Mouse (Mus musculus) embryo, embryonic 11 days (tissue): ENCODE results near the gene Erfe.
A peak's percentile ranks its signal among the peaks of the same experiment; 100 is the strongest.

ENCODE experiments used
- DNase-seq: peaks from one replicate; pipeline ENCODE4 v3.0.0-alpha.2; 2015

The Erfe gene

GRCm38 (mm10) chr1:91366215-91367108, at the start of gene Erfe:
Erfe (plus strand) TSS chr1:91366430.
- peak; percentile 83 for DNase-seq

DNA sequence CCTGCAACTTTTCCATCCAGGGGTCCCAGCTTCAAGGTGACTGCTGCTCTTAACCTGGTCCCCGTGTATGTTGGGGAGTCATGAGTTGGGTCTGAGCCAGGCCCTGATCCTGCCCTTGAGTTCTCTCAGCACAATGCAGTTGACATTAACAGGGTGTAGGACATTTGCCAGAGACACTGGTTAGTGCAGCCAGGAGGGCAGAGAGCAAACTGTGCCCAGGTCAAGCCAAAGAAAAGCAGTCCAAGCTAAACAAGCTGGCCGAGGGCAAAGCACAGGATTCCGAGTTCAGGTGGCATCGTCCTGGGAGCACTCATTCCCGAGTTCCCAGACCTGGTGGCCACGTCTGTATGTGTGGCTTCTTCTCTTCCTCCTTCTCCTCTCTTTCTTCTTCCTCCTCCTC, 48.6 kb upstream of the Erfe start:
- DNase-seq: no peak

DNA sequence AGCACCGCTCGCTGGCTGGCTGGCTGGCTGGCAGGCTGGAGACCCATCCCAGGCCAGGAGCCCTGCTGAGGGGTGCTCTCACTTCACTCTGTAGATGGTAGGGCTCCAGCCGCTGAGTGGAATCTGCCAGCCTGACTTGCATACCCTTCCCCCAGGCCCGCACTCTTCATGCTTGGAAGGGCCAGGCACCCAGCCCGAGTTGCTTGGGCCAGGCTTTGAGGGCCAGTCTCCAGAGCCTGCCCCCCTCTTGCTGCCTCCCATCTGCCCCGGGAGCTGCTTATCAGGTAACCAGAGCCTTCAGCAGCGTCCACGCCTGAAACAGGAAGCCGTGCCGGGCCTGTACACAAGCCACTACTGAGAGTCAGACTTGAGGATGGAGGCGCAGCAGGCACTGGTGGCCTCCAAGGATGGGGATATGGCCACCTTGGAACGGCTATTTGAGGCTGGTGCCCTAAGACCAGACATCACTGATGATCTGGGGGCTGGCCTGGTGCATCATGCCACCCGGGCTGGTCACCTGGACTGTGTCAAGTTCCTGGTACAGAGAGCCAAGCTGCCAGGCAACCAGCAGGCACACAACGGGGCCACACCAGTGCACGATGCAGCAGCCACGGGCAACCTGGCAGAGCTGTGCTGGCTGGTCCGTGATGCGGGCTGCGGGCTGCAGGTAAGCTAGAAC, 44.3 kb upstream of the Erfe start, which contains the start of gene Espnl:
Espnl (plus strand) TSS at position 316 of the 679 bp plus-strand sequence.
- DNase-seq: no peak

DNA sequence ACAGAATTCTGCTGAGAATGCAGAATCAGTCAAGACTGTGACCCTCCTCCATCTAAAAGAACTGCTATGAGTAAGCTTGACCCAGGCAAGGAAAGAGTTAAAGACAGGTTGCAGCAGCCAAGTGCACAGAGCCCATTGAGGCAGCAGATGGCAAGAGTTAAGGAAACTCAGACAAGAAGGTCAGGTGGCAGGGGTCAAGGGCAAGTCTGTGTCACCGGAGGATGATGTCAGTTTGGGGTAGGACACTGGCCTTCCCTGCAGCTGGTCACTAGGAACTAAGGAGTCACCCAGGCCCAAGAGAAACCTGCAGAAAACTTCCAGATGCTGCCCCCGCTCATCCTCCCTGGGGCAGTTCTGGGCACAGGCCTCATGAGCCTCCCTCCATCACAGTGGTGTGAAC, 41.6 kb upstream of the Erfe start:
- DNase-seq: no peak

DNA sequence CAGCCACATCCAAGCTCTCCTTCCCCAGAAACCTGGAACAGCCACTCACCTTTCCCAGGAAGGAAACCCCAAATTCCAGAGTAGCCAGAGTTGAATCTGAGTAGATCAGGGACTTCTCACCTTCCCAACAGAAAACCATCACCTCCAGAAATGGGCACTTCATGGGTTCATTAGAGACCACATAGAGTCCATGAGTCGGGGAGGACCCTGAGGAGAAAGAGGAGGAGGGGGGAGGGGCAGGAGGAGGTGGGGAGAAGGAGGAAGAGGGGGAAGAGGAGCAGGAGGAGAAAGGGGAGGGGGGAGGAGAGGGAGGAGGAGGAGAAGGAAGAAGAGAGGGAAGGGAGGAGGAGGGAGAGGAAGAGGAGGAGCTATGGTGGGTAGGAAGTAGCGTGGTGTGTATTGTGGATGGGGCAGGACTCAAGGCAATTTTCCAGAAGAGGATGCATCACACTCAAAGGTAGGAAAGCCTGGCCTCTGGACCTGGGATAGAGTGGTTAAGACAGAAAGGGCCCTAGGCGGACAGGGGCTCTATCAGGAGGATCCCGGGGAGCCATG, 40.7 kb upstream of the Erfe start:
- no peak for DNase-seq

- no peak for DNase-seq
Observed at GRCm38 (mm10) chr1:91332102-91332501, 34.1 kb upstream of the Erfe start.

GRCm38 (mm10) chr1:91333582-91333981, 32.6 kb upstream of the Erfe start:
- DNase-seq: no peak

DNA sequence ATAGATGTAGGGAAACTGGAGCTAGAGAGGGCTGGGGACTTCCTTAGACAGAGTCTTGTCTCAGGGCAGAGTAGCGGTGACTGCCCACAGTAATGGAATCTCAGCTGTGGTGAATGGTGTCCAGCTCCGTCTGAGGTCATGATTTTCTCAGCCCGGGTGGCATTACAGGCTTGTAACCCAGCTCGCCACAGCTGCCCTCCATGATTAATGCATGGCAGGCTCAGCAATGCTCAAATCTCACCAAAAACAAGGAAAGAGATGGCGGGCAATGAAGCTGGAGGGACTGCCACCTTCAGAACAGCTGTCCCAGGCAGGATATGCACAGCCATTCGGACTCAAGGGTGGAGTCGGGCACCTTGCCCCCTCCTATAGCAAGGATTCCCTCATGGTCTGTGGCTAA, 28.9 kb upstream of the Erfe start:
- no peak for DNase-seq

DNA sequence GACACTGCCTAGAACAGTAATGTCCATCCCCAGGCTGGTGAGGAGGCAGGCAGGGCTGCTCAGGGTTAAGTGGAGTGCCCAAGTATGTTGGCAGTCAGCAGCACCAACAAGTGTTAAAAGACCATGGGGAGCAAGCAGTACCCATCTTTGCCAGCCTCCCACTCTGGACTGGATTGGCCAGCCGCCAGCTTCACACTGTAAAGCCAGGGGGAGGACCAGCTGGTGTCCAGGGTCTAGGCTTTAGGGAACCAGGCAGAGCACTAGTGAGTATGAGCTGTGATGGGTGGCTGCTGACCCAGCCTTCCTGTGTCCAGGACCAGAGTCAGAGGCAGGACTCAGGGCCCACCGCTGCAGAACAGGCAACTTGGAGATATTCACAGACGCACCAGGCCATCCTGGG, 22.2 kb upstream of the Erfe start:
- no peak for DNase-seq

DNA sequence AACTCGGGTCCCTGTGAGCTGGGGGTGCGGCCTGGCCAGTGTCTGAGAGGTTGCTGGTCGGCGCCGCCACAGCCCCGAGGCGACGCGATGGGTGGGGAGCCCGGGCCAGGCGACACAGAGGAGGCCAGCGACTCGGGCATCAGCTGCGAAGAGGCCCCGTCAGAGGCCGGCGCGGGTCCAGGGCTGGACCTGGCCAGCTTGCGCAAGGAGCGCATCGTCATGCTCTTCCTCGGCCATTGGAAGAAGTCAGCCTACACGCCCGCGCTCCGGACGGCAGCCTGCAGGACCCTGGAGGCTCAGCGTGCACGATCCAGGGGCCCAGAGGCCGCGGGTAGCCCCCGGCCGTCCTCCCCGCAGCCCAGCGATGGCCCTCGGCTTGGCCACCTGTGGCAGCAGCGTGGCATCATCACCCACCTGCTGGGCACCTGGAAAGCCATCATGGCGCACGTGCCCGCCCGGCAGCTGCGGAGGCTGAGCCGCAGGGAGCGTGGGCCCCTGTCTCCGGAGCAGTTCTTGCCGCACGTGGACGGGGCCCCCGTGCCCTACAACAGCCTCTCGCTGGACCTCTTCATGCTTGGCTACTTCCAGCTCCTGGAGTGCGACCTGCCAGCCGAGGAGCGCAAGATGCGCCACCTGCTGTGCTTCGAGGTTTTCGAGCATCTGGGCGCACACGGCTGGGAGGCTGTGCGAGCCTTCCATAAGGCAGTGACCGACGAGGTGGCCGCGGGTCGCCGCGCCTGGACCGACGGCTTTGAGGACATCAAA, 21.1 kb upstream of the Erfe start:
- peak; percentile 62 for DNase-seq

DNA sequence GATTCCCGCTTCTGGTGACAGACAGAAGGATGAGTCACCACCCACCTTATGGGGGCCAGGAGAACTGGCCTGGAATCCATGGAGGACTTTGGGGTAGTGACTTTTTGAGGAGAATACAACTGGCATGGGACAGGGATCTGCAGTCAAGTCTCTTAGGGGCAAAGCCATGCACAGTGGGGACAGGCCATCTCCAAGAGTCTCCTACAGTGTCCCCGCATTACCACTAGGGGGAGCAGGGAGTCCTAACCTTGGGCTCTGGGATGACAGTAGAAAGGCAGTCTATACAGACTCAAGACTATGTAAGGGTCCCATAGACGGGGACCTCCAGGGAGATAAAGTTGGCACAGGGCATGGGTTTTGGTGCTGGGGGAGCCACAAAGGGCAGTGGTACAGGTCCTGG, 19.3 kb upstream of the Erfe start:
- DNase-seq: peak; percentile 78

GRCm38 (mm10) chr1:91350841-91351240, 15.4 kb upstream of the Erfe start, which contains the start of gene Klhl30:
Klhl30 (plus strand) TSS chr1:91351016.
- DNase-seq: no peak

- no peak for DNase-seq
Observed at GRCm38 (mm10) chr1:91351249-91351648, 15.0 kb upstream of the Erfe start.

DNA sequence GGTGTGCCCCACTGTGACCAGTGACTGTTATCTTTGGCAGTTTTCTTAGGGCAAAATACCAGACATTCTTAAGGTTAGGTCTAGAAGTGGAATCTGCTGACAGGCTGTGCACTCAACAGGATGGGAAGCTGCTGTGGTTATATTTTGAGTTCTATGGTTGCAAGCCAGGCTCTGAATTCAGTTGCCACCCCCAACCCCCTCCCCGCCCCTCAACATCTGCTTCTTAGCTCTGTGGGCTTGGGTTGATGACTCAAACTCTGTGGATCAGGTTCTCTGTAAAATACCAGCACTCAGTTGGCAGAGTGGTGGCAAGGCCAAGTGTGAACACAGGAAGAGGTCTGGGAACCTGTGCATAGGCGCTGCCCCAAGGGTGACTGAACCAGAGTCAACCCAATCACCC, 14.0 kb upstream of the Erfe start:
- DNase-seq: no peak

GRCm38 (mm10) chr1:91356105-91356504, 10.1 kb upstream of the Erfe start:
- DNase-seq: no peak

DNA sequence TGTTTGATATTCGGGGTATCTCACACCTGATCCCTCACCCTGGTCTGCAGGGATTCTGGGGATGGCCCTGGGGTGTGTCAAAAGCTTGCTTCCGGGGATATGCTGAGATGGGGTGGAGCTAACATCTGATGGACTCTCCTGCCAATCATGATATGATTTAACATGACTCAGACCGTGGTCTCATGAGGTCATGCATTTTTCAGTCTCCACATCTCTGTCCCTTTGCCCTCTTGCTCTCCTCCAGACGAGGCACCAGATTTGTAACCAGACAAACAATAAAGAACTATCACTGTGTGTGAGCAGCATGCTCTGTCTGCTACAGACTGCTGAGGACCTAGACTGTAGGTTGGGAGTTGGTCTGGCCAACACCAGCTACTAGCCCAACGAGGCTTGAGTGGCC, 4.1 kb upstream of the Erfe start:
- DNase-seq: no peak

- no peak for DNase-seq
Observed at GRCm38 (mm10) chr1:91364822-91365644, 1.2 kb upstream of the Erfe start.

GRCm38 (mm10) chr1:91365816-91366214, 415 bp upstream of the Erfe start:
- DNase-seq: no peak

DNA sequence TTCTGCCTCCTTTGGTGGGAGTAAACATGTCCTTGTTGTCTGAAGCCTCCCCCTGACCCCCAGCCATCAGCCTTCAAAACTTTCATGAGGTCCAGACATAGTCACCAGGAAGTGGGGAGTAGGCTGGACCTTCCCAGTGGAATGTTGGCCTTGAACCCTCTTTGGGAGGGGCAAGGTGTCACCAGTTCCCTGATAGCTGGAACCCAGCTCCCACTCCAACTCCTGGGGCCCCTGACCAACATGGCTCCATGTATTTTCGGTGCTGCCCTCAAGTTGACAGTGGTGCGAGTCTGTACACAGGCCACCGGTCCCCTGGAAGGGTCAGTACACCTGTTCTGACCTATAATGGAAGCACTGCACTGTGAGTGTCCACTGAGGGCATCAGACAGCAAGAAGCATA, 1.1 kb downstream of the Erfe start:
- DNase-seq: no peak

GRCm38 (mm10) chr1:91369408-91369807, 3.2 kb downstream of the Erfe start:
- DNase-seq: no peak

DNA sequence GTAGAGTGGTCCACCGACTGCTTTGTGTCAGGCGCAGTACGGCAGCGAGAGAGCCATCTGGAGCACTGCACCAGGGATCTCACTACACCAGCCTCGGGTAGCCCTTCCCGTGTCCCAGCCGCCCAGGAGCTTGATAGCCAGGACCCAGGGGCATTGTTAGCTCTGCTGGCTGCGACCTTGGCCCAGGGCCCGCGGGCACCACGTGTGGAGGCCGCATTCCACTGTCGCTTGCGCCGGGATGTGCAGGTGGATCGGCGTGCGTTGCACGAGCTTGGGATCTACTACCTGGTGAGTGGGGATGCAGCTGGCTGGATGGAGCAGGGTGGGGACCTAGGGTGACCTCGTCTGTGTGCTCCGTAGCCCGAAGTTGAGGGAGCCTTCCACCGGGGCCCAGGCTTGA, 3.8 kb downstream of the Erfe start:
- no peak for DNase-seq

DNA sequence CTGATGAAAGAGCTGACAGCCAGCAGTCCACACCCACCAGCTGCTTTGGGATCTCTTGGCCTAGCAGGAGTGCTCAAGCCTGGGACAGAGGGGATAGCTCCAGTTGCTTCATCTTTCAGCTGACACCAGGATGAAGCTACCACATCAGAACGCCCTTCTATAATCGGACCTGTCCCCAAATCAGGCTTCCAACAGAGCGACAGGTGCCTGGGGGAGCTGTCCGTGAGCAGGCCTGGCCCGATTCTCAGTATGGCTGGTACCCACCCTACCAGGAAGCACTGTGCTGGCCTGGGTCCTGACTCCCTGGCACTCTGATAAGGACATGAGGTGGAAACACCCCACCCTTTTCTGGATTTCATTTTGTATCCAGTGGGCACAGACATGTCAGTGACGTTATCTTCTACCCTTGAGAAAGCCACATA, 7.2 kb downstream of the Erfe start:
- DNase-seq: no peak
